Mouse (Mus musculus): Measurements from ENCODE around the gene Rgs9. TPM values are rescaled to one million over a fixed set of nuclear protein-coding genes. Genes with fewer than 3 reads are reported as not detected.
A peak's percentile ranks its signal among the peaks of the same experiment; 100 is the strongest.

Rgs9 gene
- total RNA-seq, 2 experiments from 2014 or later = 0.63 to 0.99 TPM

- DNase-seq = no peak
These were observed 57.8 kb downstream of the Rgs9 start for GRCm38 (mm10) chr11:109240126-109240525.

GRCm38 (mm10) chr11:109238671-109239070 is 59.3 kb downstream of the Rgs9 start:
- no peak for DNase-seq

GRCm38 (mm10) chr11:109237796-109238195 is 60.1 kb downstream of the Rgs9 start:
- no peak for DNase-seq

GRCm38 (mm10) chr11:109233627-109234026 is 64.3 kb downstream of the Rgs9 start:
- DNase-seq = no peak

- DNase-seq = no peak
These were observed 65.1 kb downstream of the Rgs9 start for GRCm38 (mm10) chr11:109232811-109233210.

GRCm38 (mm10) chr11:109227139-109227538 is 70.8 kb downstream of the Rgs9 start:
- DNase-seq = no peak

GRCm38 (mm10) chr11:109221209-109222007 is 76.5 kb downstream of the Rgs9 start:
- no peak for DNase-seq

GRCm38 (mm10) chr11:109218722-109219430 is 79.1 kb downstream of the Rgs9 start:
- DNase-seq = no peak

- no peak for DNase-seq
These were observed 79.9 kb downstream of the Rgs9 start for GRCm38 (mm10) chr11:109217827-109218536.

- no peak for DNase-seq
These were observed 87.2 kb downstream of the Rgs9 start for GRCm38 (mm10) chr11:109210772-109211171.

- DNase-seq = no peak
These were observed 87.6 kb downstream of the Rgs9 start for GRCm38 (mm10) chr11:109210341-109210740.

- DNase-seq = no peak
These were observed 91.2 kb downstream of the Rgs9 start for GRCm38 (mm10) chr11:109206732-109207131.

- DNase-seq = no peak
These were observed 91.9 kb downstream of the Rgs9 start for GRCm38 (mm10) chr11:109206028-109206427.

GRCm38 (mm10) chr11:109199612-109200293 is 98.2 kb downstream of the Rgs9 start:
- no peak for DNase-seq

- DNase-seq = peak; percentile 72
These were observed 105.0 kb downstream of the Rgs9 start for GRCm38 (mm10) chr11:109192673-109193557.

GRCm38 (mm10) chr11:109188235-109188634 is 109.7 kb downstream of the Rgs9 start:
- no peak for DNase-seq

- DNase-seq = no peak
These were observed 110.2 kb downstream of the Rgs9 start for GRCm38 (mm10) chr11:109187631-109188184.

GRCm38 (mm10) chr11:109181118-109181517 is 116.8 kb downstream of the Rgs9 start:
- DNase-seq = no peak

GRCm38 (mm10) chr11:109180290-109180689 is 117.6 kb downstream of the Rgs9 start:
- DNase-seq = no peak

GRCm38 (mm10) chr11:109178788-109179518 is 119.0 kb downstream of the Rgs9 start:
- peak; percentile 40 for DNase-seq
